Mouse (Mus musculus) small intestine, adult 2 months (tissue): ENCODE data around the gene Dgkg.

Source experiments
- CTCF ChIP-seq: fragments of 200-500 bp; IDR thresholded peaks from 2 replicates; pipeline ENCODE4 v1.5.1; 2012; ENCODE audit warnings: low read depth, mild to moderate bottlenecking, control low read depth, inconsistent platforms, low read length, moderate library complexity, mixed read lengths; ENCODE audit not compliant: insufficient replicate concordance, insufficient read length; ENCODE audit errors: extremely low read depth
- POLR2A ChIP-seq: fragments of 200-500 bp; IDR thresholded peaks from 2 replicates; pipeline ENCODE4 v1.6.1; 2012; ENCODE audit warnings: low read depth, mild to moderate bottlenecking, control low read depth, inconsistent platforms, low read length, moderate library complexity

DNA sequence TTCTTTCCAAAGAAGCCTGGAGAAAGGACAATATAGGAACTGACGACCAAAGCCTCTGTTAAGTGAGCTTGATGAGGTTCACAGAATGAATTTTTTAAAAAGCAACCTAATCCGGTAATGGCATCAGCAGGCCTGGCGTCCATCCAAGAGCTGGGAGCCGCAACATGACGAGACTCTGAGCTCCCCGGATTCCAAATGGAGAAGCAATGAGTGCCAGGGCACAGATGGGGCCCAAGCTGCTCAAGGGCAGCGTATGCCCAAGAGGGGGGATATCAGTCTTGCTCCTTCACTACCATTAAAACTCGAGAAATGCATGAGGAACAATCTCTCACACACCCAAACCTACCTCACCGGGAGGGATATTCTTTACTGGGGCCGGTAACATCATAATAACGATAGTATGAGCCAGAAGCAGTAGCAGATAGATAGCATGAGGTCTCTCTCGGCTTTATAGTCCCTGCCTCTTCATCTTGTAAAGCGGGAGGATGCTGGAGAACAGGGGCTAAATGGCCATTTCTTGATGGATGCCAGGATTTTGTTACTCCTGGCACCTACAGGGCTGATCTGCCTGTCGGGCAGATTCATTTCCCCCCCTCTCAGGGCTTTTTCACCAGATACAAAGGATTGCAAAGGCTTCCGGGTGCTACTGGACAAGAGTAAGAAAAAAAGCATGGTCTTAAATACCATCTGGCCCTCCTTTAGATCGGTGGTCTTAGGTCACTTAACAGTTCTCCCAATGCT is 226.6 kb downstream of the Dgkg start:
- no peak for TF ChIP-seq POLR2A
- no peak for TF ChIP-seq CTCF
